Mouse (Mus musculus) liver, adult 2 months (tissue): Measurements from ENCODE around the gene Sept9.

Experiments used
- CTCF ChIP-seq: fragments of 200-500 bp; IDR thresholded peaks from 2 replicates; pipeline ENCODE4 v1.5.1; 2011; ENCODE audit warnings: low read depth, low read length, control low read depth
- POLR2A ChIP-seq: fragments of 200-500 bp; IDR thresholded peaks from 2 replicates; pipeline ENCODE4 v1.6.1; 2011; ENCODE audit warnings: low read length, control low read depth; ENCODE audit not compliant: insufficient read depth; ENCODE audit errors: extremely low read depth

DNA sequence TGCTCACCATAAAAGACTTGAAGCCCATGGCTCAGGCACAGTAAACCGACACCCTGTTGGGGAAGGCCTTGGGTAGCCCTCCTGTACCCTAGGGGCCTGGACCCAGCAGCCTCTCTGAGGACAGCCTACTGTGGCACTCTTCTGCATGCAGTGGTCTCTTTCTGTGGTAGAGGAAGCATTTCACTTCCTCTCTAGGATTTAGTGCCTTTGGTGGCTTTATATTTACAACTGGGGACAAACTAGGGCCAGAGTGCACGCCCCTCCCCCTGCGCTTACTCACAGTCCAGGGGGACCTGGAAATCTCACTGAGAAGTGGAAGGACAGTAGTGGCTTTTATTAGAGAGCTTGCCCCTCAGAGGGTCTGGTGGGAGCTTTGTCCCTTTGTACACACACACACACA lies 197.5 kb downstream of the Sept9 start:
- TF ChIP-seq POLR2A (no peak), CTCF (no peak)
